Mouse (Mus musculus): ENCODE data around the gene Kdm3a. TPM values are rescaled to one million over a fixed set of nuclear protein-coding genes. Genes with fewer than 3 reads are reported as not detected.
A peak's percentile ranks its signal among the peaks of the same experiment; 100 is the strongest.

Gene Kdm3a
- polyA plus RNA-seq, 1 experiment from 2014 or later, result 33.4 TPM

- H3K9ac ChIP-seq (ENCODE audit: low read length), result peak within 1 kb of the TSS; percentile 99
- peak; percentile 97 for ATAC-seq (ENCODE audit: insufficient number of reproducible peaks, insufficient read depth, low FRiP score, low read depth)
- no peaks in the 10 kb centered on the region for H3K9me3 ChIP-seq (ENCODE audit: control insufficient read depth, low read length)
- H3K4me2 ChIP-seq (ENCODE audit: low read length), result peak within 1 kb of the TSS; percentile 75
- WGBS, result under 1% methylated on average over 59 of the region's 59 CpGs
- H3K36me3 ChIP-seq (ENCODE audit: control insufficient read depth, insufficient read depth, low read length), result peaks cover 3% of the 10 kb centered on the region; the same call in 1 of the 2 replicates
- H3K4me1 ChIP-seq (ENCODE audit: control insufficient read depth in 2 of 2, insufficient read depth in 2 of 2, low read length in 2 of 2), result peaks cover 2 to 7% of the 10 kb centered on the region in 2 experiments; a peak in 3 of 4 replicates
- no peaks in the 10 kb centered on the region for H3K27me3 ChIP-seq (ENCODE audit: control insufficient read depth, insufficient read depth, low read length)
- peak within 1 kb of the TSS; percentile 88 to 98 for H3K4me3 ChIP-seq (ENCODE audit: control insufficient read depth in 1 of 2, insufficient read depth in 1 of 2, low read depth in 1 of 2, low read length in 2 of 2)
- peak within 1 kb of the TSS; percentile 100 for H3K27ac ChIP-seq (replicated peaks in 1 of 2; ENCODE audit: control insufficient read depth in 1 of 2, insufficient read depth in 1 of 2, low read depth in 2 of 2, low read length in 2 of 2)
Observed at GRCm38 (mm10) chr6:71543686-71544499, 88.9 kb downstream of the Kdm3a start, which contains the start of gene Chmp3. Chmp3 (plus strand) TSS chr6:71543797.

Other genes with a start within 250 kb of the Kdm3a start
- gene Rmnd5a, start 192.4 kb downstream of the Kdm3a start, polyA plus RNA-seq (2014; fragmentation: Nextera tagmentation; extraction: Ambion mirVana), result 7.4 and 8.6 TPM in 2 replicates
- 18.9 and 21.7 TPM in 2 replicates for gene Rnf103, start 139.1 kb downstream of the Kdm3a start, polyA plus RNA-seq (2014; fragmentation: Nextera tagmentation; extraction: Ambion mirVana)
- 65.6 and 67.3 TPM in 2 replicates for gene Chmp3, start 89.2 kb downstream of the Kdm3a start, polyA plus RNA-seq (2014; fragmentation: Nextera tagmentation; extraction: Ambion mirVana)
- gene Reep1, start 74.6 kb upstream of the Kdm3a start, polyA plus RNA-seq (2014; fragmentation: Nextera tagmentation; extraction: Ambion mirVana), result 19.0 and 23.6 TPM in 2 replicates
- gene Mrpl35, start 194.0 kb upstream of the Kdm3a start, polyA plus RNA-seq (2014; fragmentation: Nextera tagmentation; extraction: Ambion mirVana), result 65.1 and 66.2 TPM in 2 replicates
- gene Immt, start 198.3 kb upstream of the Kdm3a start, polyA plus RNA-seq (2014; fragmentation: Nextera tagmentation; extraction: Ambion mirVana), result 342 and 349 TPM in 2 replicates